In the genomic region with DNA sequence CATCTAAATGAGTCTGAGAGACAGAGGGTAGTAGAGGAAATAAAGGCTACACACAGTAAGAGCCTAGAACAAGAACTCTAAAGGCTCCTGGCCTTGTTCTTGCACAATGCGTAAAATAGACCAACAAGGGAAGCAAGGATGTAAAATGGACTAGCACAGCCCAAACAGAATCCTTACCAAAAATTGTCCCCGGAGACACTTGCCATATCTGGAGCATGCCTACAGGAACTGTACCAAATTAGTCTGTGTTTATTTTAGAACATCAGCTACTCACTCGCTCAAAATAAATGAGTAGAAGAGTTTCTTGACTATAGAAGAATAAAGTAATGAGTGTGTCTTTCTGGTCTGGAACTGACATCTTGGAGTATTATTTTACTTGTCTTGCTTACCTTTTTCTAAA, we compare ENCODE assay signal across 35 mouse cellular contexts.
"Had no signal": no experiment of that assay in that cellular context is flagged by ENCODE, and none has a peak within 500 bp of the region (broad histone marks: within the 10 kb centered on the region; RNA-seq: fewer than 3 reads in every experiment).

No protein-coding gene starts in this region.

- H3K36me3 ChIP-seq: heart, embryonic 10.5 days; heart, embryonic 12.5 days; heart, embryonic 13.5 days; heart, embryonic 15.5 days; hindbrain, embryonic 10.5 days; hindbrain, embryonic 12.5 days; hindbrain, embryonic 13.5 days; hindbrain, embryonic 15.5 days; intestine, embryonic 15.5 days; kidney, embryonic 15.5 days had no signal

- H3K4me3 ChIP-seq: heart, embryonic 10.5 days; heart, embryonic 12.5 days; heart, embryonic 13.5 days; heart, embryonic 15.5 days; hindbrain, embryonic 10.5 days; hindbrain, embryonic 12.5 days; hindbrain, embryonic 13.5 days; hindbrain, embryonic 15.5 days; intestine, embryonic 15.5 days; kidney, embryonic 15.5 days; layer of hippocampus, adult 2 months; left cerebral cortex, adult 2 months had no signal

- ATAC-seq: hindbrain, embryonic 16.5 days; hindbrain, postnatal 0 days; inflammation-experienced regulatory T-cells, adult 6 months; intestine, embryonic 15.5 days; intestine, embryonic 16.5 days; intestine, postnatal 0 days had no signal

- H3K27me3 ChIP-seq: heart, embryonic 12.5 days; heart, embryonic 13.5 days; heart, embryonic 15.5 days; hindbrain, embryonic 12.5 days; hindbrain, embryonic 13.5 days; hindbrain, embryonic 15.5 days; intestine, embryonic 15.5 days; kidney, embryonic 15.5 days had no signal

- H3K27ac ChIP-seq: heart, embryonic 10.5 days; heart, embryonic 13.5 days; heart, embryonic 15.5 days; hindbrain, embryonic 10.5 days; hindbrain, embryonic 12.5 days; hindbrain, embryonic 13.5 days; hindbrain, embryonic 14.5 days; hindbrain, embryonic 15.5 days; hindbrain, postnatal 0 days; intestine, embryonic 15.5 days; kidney, embryonic 15.5 days; kidney, postnatal 0 days; layer of hippocampus, adult 2 months; left cerebral cortex, adult 2 months had no signal

- DNase-seq: heart, postnatal 10 days; heart, postnatal 14 days; heart, postnatal 36 days; heart, postnatal 4 days; kidney, adult 11 months; kidney, adult 18-20 months; kidney, adult 2 months; kidney, adult 8-10 months; kidney, adult 9 months; kidney, postnatal 10 days; kidney, postnatal 14 days; kidney, postnatal 25 days; kidney, postnatal 36 days; kidney, postnatal 4 days; layer of hippocampus, adult 9-11 months; layer of hippocampus, postnatal 36 days had no signal

- H3K9me3 ChIP-seq: heart, embryonic 10.5 days; heart, embryonic 12.5 days; heart, embryonic 13.5 days; heart, embryonic 15.5 days; hindbrain, embryonic 10.5 days; hindbrain, embryonic 12.5 days; hindbrain, embryonic 13.5 days; hindbrain, embryonic 15.5 days; intestine, embryonic 15.5 days; kidney, embryonic 15.5 days had no signal

- H3K9ac ChIP-seq: heart, embryonic 12.5 days; heart, embryonic 13.5 days; heart, embryonic 15.5 days; hindbrain, embryonic 12.5 days; hindbrain, embryonic 13.5 days; hindbrain, embryonic 14.5 days; hindbrain, embryonic 15.5 days; intestine, embryonic 15.5 days; kidney, embryonic 15.5 days had no signal

- H3K4me1 ChIP-seq: heart, embryonic 10.5 days; heart, embryonic 12.5 days; heart, embryonic 13.5 days; heart, embryonic 15.5 days; hindbrain, embryonic 10.5 days; hindbrain, embryonic 12.5 days; hindbrain, embryonic 15.5 days; intestine, embryonic 15.5 days; kidney, embryonic 15.5 days had no signal

- H3K4me2 ChIP-seq: heart, embryonic 12.5 days; heart, embryonic 13.5 days; heart, embryonic 15.5 days; hindbrain, embryonic 12.5 days; hindbrain, embryonic 13.5 days; hindbrain, embryonic 14.5 days; hindbrain, embryonic 15.5 days; intestine, embryonic 15.5 days; kidney, embryonic 15.5 days had no signal
